Mouse (Mus musculus): ENCODE data around the gene Ntm.

The Ntm gene

DNA sequence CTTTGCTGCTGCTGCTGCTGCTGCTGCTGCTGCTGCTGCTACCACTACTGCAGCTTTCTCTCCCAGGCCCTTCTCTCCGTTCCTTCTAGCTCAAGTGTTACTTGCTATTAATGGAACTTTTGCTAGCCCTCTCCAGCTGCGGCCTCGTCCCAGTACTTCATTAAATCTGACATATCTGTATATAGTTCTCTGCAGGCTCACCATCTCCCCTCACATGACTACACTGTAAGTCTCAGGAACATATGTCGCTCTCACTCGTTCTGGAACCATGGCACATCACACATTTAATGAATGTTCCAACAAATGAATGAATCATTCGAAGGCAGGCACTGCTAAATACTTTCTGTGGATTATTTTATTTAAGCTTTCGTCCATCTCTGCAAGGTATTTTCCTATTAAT, 573.7 kb downstream of the Ntm start:
- DNase-seq: no peak

DNA sequence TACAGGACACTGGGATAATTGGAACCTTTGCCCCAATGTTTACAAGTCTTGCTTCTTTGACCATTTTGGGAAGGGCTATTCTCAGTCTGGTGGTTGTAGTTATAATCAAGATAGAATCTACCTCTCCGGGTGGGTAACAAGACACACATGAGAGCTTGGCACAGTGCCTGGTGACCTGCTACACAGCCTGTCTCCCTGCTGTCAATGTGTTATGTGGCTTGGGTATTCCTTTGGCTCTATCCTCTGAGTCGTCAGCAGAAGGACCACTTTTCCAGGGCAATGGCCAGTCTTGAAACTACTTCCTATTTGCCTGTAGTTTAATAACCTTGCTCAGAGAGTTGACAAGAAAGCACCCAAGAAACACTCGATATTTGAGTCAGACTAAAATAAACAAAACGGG, 575.8 kb downstream of the Ntm start:
- DNase-seq: no peak

DNA sequence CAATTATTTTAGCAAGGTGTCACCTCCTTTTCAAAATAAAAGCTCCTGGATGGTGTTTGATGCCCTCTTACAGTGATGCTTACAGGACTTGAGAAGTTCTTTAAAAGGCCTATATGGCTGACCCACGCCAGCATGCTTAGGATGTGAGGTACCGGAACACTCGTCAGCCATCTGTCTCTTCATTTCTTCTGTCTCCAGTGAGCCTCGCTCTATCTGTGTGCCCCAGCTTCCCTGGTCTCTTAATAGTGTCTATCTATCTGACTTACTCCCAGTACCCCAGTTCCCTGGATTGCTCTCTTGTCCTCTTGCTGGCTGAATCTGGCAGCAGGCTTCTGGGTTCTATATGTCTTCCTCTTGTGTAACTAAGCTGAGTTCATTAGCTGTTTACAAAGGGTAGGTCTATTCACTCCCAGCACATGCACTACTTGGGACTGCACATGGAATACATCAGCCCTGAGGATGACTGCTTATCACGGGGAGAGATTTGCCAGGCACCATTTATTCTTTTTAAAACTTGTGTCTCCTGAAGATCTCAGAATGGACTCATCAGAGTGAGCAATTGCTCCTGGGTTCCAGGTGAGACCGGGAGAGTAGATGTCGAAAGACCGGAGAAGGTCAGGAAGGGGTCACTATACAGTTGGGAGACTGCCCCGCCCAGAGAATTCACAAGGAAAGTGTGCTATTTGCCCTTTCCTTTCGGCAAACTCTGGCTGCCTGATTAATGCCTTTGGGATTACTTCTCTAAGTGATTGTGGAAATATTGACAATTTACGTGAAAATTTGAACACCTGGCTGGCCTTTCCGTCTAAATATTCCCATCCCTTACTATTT, 585.6 kb downstream of the Ntm start:
- DNase-seq: no peak

DNA sequence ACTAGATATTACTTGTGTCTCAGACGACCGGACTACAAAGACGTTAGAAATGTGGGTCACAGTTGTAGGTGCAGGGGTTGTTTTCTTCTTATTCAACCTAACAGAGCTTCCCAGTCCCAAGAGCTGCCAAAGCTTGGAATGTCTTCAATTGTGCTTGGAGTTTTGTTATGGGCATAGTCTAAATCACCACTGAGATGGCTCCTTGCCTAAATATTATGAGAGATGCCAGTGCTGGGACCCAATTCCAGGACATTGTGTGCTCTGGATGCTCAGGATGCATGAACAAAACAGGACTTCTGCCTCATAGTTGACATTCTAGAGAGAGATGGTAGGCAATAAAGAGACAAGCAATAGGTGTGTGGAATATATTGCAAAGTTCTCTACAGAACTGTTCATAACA, 591.6 kb downstream of the Ntm start:
- no peak for DNase-seq

DNA sequence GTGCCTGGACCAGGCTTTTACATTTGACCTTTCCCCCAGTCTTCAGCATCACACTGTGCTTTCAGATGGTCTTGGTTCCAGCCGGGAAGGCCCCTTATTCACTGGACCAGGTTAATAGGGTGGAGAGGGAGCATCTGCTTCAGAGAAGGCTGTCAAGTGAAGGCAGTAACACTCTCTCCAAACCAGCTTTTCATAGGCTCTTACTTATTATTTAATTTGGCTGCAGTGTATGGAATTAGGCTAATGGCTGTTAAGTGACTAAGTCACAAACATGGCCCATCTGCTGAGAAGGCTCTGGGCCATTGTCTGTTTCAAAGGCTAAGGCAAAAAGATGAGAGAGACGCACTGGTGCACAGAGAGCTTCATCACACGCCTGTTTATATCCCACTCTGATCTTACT, 593.3 kb downstream of the Ntm start:
- DNase-seq: no peak

DNA sequence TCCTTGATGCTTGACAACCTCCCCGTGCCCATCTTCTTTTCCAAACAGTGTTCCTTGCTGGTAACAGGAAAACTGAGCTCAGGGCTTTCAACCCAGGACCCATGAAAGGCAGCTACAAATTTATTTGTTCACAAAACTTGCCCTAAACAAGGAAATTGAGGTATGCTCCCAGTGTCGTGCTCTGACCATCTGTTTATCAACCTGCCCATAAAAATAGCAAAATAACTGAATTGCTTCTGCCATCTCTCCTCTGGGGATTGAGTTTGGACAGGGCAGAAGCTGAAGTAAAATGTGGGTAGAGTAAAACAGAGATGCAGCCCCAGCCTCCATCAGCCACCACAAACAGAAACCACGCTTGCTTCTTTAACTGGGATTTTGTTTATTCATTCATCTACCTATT, 594.6 kb downstream of the Ntm start:
- DNase-seq: no peak

DNA sequence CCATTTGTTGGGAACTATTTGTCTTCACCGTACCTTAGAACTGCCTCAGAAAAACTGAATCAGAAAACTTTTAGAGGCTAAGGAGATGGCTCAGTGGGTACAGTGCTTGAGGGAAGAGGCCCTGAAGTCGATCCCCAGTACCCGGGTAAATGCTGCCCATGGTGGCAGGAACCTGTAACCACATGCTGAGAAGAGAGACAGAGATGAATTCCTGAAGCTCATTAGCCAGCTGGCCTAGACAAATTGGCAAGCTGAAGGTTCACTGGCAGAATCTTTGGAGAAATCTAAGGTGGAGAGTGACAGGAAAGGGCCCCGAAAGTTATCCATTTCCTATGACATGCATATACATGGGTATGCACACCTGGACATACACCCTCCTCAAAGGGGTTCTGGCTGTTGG, 605.1 kb downstream of the Ntm start:
- no peak for DNase-seq

DNA sequence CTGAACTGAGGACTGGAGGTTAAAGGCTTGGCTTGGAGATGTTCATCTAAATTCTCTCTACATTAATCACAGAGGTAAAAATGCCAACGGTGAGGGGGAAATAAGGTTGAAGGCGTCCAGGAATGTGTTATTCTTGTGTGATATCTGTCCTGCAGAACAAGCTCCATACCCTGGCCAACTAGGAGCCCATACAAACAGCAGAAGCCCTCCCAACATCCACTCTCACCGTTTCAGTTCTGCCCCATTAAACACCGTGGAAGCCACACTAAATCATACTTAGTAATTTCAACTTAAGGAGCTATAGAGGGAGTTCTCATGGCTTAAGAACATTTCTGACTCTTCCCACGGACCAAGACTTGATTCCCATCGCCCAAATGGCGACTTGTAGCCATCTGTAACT, 620.6 kb downstream of the Ntm start:
- DNase-seq: no peak

DNA sequence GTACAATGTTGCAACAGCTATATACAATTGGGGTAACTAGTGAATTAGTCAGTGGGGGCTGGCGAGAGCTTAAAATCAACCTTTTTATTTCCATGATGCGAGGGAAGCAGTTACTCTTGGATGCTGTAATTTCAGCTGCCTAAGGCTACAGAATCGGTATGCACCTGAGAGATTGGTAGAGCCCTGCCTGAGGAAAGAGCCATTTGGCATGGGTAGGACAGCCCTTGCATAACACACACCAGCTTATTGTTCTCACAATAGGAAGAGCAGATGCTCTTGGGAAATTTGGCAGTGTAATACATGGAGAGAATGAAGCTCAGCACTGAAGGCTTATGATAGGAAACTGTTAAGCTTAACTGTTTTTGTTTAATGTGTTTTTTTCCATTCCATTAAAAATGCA, 621.6 kb downstream of the Ntm start:
- DNase-seq: no peak

DNA sequence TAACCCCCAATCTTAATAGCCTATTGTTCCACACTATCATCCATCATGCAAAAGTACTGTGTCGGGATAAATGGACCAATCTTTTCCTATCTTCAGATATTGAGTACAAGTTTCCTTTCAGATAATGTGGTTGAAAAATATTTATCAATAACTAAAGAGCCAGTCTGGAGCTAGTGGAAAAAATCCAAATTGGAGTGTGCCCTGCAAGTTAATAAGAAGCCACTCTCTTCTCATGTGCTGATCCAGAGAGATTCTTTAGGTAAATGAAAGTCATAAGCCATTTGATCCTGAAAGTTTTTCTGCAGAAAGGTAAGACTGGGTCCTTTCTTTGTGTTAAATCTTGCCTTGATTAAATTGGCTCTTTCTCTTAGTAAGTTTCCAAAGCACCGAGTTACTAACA, 627.3 kb downstream of the Ntm start:
- DNase-seq: no peak

DNA sequence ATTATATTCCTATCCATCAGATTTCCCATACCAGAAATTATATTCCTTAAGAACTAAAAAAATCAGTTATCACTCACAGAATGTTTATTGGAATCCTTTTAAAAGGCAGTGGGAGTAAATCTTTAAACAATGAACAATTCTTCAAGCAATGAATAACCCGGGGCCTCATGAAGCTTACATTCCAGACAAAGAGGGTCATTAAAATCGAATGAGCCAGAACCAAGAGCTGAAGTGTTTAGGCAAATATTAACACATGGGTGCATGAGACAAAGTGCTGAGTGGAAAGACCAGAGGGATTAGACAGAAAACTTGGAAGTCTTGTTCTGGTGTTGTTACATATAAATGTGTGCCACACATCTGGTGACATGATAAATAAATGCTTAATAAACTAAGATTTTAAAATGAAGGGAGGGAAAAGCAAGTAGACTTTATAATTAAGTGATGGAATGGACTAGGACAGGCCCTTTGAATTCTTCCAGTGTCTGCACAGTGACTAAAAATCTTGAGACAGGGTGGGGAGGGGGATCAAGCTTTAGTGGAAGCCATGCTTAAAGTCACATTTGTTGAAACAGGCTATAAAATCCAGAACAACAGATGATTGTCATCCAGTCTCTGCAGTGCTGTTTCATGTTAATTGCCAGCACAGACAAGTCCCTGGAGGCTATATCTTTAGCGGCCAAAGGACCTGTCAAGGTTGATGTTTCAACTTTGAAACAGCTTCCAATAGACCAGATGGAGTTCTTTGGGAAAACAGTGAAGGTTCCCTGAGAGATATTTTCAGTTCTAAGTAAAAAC, 630.4 kb downstream of the Ntm start:
- DNase-seq: peak; percentile 15

DNA sequence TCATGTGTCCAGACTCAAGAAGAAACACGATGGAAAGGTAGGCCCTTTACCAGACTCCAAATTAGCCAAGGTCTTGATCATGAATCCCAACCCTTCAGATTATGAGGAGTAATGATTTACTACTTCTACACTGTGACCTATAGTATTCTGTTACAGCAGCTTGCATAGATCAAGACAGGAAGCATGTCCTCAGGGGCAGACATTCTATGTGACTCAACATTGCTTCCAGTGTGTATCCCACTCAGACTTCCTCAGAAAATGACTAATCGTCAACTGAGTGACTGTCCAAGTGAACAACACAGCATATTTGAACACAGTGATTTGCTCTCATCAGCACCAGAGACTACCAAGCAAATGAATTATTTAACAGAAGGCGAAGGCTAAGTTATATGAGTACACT, 632.5 kb downstream of the Ntm start:
- no peak for DNase-seq

DNA sequence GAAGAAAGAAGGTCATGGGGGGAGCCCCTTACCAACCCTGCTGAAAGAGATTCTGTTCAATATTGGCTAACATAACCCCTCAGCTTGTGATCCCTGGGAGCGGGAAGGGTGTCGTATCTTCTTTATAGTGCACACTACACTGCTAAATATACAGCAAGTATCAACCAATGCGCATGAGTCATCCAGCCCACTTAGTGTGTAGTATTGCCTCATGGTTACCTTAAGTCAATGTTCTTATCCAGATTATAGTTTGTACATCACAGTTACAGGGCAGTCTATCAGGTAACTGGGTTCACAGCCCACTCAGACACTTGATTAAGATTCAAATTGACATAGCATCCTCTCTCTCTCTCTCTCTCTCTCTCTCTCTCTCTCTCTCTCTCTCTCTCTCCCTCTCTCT, 636.7 kb downstream of the Ntm start:
- DNase-seq: no peak

DNA sequence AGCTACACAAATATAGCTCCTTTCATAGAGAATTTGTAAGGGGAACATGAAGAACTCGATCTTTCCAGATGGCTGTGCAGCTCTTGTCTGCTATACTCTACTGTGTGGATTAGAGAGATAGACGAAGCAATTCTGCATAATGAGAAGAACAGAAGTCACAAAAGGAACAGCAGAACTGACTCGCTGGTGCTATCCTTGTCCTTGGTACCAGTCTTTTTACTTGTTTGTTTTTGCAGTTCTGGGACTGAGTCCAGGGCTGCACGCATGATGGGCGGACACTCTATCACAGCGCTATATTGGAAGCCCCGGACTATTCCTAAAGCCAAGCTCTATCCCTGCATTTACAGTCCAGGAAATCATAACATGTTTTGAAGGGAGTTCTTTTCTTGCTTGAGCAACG, 637.8 kb downstream of the Ntm start:
- no peak for DNase-seq

DNA sequence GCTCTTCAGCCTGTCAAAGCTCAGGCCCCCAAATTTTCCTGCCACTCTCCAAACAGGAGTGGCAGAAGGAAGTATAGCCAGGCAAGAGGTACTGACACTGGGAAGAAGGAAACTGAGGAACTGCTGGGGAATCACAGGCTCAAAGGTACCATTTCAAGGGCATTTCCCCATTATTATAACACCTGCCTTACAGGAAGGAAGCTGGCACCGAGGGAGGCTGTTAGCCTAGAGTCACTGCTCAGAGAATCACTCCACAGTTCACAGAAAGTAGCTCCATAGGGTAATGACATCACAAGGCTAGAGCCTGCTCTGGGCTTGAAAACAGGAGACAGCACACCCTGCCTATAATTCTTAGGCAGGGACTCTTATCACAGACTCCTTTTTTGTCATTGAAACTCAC, 643.7 kb downstream of the Ntm start:
- no peak for DNase-seq

DNA sequence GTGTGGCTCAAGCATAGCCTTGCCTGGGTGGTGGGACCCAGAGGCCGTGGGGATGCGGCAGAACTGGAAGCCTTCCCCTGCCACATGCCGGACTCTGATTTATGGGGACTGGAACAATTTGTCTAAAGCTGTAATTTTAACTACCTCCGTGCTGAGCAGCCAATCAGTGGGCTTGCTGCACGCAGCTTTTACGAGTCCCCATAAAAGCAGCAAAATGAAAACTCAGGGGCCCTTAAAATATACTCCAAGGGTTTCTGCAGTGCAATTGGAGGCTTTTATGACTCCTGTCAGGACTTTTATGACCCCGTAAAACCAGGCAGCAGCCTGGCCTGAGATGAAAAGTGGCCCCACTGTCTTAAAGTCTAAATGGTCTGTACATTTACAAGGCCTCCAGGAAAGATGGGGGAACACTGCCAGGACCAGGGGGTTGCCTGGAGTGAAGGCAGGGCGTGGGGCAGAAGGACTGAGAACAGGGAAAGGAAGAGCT, 644.2 kb downstream of the Ntm start:
- no peak for DNase-seq

DNA sequence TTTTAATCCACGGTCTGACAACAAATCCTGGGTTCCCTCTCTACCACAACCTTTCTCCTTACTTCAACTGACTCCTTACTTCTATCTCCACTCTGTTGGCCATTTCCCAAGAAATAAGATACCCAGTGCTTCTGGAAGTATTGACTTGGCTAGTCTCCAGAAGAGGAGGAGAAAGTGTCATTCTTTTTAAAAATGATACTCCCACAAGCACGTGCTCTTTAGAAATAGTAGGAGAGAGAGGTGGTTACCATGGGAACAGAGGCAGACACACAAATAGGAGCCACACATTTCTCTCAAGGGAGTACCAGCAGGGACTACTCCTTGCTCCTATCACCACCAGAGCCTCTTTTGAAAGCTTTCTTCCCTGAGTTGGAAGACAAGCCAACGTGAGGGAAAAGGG, 645.3 kb downstream of the Ntm start:
- DNase-seq: no peak

DNA sequence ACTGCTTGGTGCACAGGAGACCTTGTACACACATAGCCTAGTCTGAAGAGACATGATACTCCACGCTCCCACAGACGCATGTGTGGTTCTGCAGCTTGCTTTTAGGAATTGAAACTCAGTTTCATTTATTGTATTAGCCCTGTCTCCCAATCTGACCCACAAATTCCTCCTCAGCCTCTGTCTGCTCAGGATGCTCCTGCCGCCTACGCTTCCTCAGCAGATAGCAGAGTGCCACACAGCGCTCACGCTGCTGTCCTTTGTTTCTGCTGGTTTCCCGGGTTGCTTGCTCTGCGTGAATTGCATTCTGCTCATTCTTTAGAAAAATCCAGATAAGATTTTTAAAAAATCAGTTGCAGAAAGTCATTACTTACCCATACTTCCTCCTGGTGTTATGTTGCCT, 647.1 kb downstream of the Ntm start:
- no peak for DNase-seq

DNA sequence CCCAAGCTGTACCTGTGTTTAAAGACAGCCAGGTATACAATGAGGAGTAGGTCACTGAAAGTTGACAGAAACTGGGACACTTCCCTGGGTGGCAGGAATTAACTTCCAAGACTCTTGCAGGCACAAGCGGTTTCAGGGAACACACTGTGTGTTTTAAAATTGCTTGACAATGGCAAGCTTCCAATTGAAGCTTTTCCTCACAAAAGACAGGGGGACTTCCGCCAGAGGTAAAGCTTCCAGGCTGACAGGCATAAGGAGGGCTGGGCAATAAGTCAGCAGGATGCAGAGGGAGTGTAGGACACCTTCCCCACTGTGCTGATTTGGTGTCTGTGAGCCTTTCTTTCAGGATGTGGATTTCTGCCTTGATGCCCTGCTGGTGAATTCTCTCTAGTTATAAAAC, 656.0 kb downstream of the Ntm start:
- no peak for DNase-seq

DNA sequence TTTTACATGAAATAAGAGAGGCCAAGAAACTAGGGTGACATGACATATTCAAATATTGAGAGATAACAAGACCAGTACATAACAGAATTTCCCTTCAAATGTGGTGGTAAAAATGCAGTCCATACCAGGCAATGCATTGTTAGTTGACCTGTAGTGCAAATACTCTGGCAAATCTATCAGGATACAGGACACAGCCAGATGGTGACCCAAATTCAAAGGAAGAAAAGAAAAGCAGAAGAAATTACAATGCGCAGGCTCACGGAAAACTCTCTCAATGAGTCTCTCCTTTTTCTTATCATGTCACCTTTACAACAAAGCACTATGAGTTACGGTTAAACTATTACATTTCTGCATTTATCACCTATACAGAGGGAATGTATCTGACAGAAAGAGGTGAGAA, 664.6 kb downstream of the Ntm start:
- no peak for DNase-seq

DNA sequence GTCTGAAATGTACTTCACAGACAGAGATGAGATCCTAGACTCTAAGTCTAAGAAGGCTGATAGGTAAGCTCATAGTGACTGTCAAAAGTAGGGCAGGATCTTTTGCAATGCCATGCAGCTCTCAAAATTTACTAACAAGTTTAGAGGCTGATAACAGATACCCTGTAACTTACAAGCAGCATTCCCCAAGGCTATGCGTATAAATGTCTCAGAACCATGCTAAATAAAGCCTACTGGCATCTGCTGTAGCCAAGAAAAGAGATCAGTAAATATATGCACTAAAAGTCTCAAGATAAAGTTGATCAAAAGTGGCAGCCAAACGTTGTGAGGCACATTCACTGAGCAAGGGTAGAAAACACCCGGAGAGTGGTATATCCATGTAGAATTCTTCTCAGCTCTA, 666.2 kb downstream of the Ntm start:
- DNase-seq: no peak

DNA sequence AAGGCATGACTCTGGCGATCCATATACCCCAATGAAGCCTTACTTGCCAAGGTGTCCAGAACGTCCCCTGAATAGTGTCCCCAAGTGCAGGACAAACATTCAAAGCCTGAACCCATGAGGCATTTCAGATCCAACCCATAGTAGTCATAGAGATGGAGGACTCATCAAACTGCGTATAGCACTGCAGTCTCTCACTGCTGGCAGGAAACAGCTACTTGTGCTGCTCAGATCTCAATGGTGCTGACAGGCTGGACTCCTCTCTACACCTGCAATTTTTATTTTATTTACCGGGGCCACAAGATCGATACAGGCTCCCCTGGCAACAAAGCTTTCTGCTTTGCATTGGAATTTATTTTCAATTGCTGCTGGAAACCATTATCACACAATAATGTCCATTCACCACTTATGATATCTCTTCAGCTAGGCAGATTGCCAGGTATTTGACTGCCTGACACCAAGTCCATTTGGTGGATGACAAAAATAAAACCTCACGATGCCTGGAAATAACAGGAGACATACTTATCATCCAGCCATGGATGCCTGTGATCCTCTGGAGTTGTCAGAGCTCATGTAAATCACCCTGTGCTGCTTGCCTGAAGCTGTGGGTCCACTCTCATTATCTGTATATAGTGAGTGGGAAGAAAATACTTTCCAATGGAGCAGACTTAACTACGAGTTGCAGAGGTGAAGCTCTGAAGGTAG, 674.8 kb downstream of the Ntm start:
- no peak for DNase-seq

DNA sequence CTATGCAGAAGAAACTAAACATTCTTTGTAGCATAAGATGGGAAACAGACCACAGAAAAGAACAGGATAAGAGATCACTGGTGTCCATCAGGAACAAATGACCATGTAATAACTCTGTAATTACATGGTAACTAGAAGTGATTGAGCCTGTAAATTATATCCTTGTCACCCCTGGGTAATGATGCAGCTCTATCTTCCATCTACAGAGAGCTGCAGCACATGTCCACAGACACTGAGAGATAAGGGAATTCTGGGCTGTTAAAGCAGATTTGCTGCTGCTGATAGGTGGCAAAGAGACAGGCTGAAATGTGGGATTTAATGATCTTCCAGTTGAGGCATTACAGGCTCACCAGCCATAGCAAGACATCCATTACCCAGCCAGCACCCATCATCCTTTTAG, 677.8 kb downstream of the Ntm start:
- no peak for DNase-seq

DNA sequence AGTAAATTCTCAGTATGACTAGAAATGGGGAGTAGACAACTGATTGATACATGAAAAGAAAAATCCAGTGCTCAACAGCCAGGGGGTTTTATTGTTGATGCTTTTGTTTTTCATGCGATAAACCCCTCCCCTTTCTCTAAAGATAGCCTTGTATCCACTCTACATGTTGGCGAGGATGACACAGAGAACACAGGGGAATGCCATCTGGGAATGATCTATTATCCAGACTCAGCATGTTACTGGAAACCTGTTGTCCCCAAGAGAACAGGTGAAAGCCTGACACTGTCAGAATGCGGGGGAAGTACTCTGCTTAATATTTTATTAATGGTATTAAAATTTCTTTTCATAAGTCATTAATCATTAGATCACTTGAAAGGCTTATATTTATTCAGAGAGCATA, 690.1 kb downstream of the Ntm start:
- DNase-seq: no peak

All from kidney, adult 11 months (tissue).